Mouse (Mus musculus) kidney, adult 2 months (tissue): ENCODE measurements around the gene Eme2.

ENCODE experiments used
- CTCF ChIP-seq: fragments of 200-500 bp; conservative IDR thresholded peaks from 2 replicates; pipeline ENCODE4 v1.5.1; 2011; ENCODE audit warnings: low read depth, mild to moderate bottlenecking, control low read depth, low read length, moderate library complexity, mixed read lengths; ENCODE audit not compliant: insufficient read depth, insufficient read length
- POLR2A ChIP-seq: fragments of 200-500 bp; IDR thresholded peaks from one replicate; pipeline ENCODE4 v1.6.1; 2011; ENCODE audit warnings: low read depth, low read length, control low read depth

- TF ChIP-seq POLR2A: no peak
- no peak for TF ChIP-seq CTCF
Measured at GRCm38 (mm10) chr17:24943036-24943435, 48.1 kb upstream of the Eme2 start.
